Mouse (Mus musculus) spleen, adult 2 months (tissue): ENCODE results near the gene Nmnat1.

Experiments
- CTCF ChIP-seq: fragments of 200-500 bp; IDR thresholded peaks from 2 replicates; pipeline ENCODE4 v1.5.1; 2011; ENCODE audit warnings: mild to moderate bottlenecking, inconsistent platforms; ENCODE audit not compliant: insufficient read depth, insufficient read length, insufficient replicate concordance; ENCODE audit errors: extremely low read depth
- POLR2A ChIP-seq: fragments of 200-500 bp; IDR thresholded peaks from 2 replicates; pipeline ENCODE4 v1.6.1; 2011; ENCODE audit warnings: low read depth, low read length, inconsistent platforms

DNA sequence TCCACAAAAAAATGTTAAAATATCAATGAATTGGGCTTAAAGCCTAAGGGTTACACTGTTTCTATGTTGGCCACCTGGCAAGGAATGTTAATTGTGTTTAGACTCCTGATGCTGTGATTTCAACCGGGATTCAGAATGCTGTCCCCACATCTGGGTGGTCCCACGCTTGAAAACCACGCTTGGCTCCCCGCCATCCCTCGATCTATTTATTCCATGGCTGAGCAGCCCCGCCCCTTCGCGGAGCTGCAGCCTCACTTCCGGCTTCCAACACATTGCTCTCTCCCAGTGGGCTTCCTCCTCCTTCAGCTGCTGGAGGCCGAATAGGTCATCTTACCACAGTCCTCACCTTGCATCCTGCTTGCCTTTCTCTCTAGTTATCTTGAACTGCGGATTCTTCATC lies 39.1 kb downstream of the Nmnat1 start:
- TF ChIP-seq CTCF (no peak), POLR2A (no peak)
